Mouse (Mus musculus) fibroblast of lung, adult 2 months (primary cell): Measurements from ENCODE around the gene Mif4gd.
"Not testable (repeated sequence)": the region's sequence is repeated elsewhere in the genome, so short reads cannot be mapped to it uniquely, and the experiment has no call there.

ENCODE experiments used
- DNase-seq: peaks from one replicate; pipeline ENCODE4 v3.0.0-alpha.2; 2011; ENCODE audit warnings: low read depth

The Mif4gd gene

DNA sequence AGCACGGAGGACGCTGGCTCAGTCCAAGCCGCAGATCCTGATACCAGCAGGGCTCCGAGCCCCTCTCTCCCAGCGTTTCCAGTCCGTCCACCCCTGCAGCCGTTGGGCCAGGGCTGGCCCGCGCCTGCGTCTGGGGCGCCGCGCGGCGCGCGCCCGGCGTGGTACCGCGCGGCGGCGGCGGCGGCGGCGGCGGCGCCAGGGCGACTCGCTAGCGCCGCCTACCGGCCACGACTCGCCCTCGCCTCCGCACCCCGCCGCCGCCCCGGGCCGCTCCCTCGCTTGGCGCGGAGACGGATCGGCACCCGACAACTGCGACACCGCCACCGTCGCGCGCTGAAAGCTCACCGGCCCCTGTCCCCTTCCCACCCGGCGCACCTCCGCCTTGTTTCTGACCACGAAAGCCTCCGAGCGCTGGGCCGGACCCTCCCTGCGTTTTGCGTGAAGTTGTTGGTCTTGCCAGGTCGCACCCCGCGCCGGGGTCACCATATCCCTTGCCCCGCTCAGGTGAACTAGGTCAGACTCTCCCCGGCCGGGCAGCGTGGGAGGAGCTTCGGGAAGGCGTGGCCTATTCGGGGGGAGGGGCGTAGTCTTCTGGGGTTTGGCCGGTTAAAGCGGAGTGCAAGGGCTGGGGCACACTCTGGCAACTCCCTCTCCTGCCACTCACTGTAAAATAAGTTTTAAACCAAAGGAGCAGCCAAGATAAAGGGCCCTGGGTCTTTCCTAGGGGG lies at the start of gene Mif4gd:
Gene Mif4gd, minus strand, starts transcription at position 560 of the 728 bp plus-strand sequence.
- DNase-seq: peak; percentile 45

DNA sequence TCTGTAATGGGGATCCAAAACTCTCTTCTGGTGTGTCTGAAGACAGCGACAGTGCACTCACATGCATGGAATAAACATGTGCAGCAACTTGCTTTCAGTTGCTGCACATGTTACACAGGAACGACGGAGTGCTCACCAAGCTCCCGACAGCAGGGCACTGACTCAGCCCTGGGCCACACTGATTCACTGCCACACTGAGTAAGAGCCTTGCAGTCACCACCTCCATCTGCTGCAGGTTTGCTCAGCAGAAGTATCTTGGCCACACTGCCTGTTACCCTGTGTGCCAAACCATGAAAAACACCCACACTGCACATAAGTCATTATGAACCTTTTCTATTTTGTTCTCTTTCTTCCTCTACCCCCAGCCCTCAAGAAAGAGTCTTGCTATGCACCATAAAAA lies 47.6 kb upstream of the Mif4gd start:
- DNase-seq: no peak

DNA sequence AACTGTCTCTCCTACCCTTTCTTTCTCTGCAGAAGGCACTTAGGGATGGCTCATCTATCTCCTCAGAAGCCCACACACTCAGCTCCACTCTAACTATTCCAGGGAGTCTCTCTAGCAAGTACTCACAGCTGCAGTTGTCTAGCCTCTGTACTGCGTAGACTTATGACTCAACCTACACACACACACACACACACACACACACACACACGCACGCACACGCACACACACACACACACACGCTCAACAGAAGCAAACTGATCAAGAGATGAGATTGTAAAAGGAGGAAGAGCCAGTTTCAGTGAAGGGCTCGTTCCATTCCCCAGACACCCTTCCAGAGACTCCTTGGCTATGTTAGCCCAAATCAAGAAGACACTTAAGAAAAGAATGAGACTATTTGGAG lies 45.8 kb upstream of the Mif4gd start:
- DNase-seq: no peak

DNA sequence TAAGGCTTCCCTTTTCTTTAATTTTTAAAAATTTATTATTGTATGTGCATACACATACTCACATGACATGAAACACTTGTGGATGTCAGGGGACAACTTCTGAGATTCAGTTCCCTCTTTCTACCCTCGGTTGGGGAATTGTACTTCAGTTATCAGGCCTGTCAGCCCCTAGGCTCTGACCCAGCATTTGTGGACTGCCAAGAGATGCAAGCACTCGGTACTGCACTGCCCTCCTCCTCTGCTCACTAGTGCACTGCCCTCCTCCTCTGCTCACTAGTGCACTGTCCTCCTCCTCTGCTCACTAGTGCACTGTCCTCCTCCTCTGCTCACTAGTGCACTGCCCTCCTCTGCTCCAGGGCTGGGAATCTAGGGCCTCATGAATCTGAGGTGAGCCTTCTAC lies 41.4 kb upstream of the Mif4gd start:
- DNase-seq: no peak

DNA sequence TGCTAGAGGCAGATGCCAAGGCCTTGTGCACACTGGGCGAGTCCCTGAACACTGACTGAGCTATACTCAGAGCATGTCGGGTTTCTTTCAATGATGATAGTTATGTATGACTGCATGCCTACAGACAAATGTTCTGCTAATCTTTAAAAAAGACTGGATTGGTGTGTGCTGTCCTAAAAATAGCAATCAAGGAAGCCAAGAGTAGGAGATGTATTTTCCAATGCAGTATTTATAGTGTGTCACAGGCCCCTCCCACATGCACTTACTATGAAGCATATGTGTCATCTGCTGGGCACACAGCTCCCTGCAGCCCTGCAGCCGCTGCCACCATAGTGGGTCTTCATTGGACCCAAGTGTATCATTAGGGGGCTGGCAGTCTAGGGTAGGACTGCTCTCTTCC lies 40.4 kb upstream of the Mif4gd start:
- DNase-seq: no peak

DNA sequence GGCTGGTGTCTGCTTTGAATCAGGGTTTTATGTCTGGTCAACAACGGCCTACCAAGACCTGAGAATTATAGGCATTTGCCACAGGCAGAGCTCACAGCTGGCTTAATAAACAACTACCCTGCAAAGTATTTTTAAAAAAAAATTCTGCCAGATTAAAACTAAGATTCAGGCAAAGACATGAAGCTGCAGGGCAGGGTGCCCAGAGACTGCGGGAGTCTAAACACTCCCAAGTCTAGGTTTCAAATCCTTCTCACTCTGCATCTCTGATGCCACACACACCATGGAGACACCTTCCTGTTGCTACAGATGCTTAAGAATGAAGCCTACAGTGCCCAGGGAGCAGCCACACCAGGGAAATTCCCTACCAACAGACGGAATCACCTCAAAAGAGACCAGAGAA lies 38.9 kb upstream of the Mif4gd start:
- DNase-seq: no peak

DNA sequence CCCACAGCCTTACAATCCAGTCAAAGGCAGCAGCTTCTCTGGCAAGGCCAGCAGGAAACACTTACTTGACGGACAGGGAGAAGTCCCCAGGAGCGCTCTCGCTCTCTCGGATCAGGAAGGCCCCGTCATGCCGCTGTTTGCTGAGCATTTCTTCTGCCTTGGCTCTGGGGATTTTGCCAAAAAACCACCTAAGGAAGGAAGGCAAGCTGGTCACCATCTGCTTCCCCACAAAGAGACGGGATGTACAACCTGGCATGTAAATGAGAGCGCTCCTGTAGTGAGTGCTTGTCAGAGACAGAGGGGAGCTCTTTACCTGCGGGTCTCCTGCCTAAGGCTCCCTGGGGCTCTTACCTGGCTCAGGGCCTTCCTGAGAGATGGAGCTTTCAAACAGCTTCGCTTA lies 36.9 kb upstream of the Mif4gd start:
- DNase-seq: no peak

DNA sequence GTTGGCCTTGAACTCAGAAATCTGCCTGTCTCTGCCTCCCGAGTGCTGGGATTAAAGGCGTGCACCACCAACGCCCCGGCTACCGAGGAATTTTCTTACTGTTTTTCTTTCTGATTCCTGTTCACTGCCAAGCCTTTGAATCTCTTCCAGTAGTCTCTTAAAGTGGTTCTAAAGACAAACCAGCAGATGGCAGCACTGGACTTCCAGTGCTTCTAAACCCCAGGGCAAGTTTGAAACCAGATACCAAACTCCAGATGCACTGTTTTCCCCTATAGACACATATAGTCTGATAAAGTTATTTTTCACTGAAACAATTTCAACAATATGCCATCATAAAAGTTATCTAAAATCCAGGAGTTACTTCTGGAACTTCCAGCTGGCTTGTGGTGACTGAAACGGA lies 34.7 kb upstream of the Mif4gd start:
- no peak for DNase-seq

DNA sequence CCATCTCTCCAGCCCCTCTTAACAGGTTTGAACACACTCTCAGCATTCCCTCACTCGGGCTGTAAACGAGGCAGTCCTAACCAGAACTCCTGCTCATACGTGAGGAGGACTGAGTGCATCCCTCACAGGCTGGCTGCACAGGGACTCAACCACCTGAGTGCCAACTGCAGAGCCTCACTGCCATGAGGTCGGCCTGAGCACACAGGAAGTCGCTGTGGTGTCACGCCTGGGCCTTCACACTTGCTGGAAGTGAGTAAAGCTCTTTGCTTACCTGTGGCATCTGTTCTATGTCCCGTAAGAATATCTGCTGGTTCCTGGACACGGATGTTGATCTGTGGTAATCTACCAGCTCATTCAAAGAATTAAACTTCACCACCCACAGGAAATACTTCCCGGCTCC lies 33.7 kb upstream of the Mif4gd start:
- no peak for DNase-seq

DNA sequence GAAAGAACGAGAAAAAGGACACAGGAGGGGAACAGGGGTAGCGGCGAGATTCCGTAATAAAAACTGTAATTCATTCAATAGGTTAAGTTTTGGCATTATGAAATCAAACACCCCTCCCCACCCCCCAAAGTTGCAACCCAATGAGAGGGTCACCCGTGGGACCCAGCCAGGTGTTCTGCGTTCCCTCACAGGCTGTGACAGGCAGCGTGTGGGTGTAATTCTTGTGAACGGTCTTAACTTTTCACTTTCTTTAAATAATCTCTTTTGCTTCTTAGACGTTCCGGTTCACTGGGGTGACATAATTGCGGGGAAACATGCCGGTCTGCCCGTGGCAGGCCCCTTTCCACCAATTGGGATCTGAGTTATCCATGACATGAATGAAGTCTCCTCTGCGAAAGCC lies 32.7 kb upstream of the Mif4gd start:
- DNase-seq: not testable (repeated sequence)

DNA sequence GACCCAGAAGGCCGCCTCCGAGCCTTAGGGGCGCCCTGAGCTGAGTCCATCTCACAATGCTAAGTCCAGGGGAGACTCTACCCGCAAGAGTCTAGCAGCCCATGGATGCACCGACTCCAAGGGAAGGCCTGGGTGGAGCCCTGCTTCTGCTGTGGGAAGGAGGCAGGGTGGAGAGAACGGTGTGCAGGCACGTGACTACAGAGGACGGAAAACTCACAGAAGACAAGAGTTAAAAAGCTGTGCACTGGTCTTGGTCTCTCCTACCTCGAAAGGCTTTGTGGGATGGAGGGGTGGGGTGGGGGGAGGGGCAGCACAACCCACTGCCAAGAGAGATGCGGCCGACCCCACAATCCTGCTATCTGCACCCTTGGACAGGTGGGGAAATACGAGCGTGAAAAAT lies 31.5 kb upstream of the Mif4gd start:
- no peak for DNase-seq

DNA sequence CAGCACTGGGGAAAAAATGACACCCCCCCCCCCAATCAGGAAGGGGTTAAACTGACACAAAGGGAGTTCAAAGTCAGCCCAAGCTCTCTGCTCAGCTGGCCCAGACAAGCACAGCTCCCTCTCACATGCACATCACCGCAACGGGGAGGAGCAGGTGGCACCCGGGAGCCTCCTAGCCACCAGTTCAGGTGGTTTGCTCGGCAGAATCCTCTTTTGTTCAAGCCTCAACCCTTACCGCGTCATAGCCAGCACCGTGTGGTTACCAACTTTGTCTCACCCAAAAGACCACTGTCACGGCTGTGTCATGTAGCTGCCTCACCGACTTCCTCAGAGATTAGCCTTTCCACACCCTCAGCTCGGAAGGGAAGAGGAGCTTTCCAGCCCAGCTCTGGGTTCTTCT lies 30.5 kb upstream of the Mif4gd start:
- DNase-seq: no peak

DNA sequence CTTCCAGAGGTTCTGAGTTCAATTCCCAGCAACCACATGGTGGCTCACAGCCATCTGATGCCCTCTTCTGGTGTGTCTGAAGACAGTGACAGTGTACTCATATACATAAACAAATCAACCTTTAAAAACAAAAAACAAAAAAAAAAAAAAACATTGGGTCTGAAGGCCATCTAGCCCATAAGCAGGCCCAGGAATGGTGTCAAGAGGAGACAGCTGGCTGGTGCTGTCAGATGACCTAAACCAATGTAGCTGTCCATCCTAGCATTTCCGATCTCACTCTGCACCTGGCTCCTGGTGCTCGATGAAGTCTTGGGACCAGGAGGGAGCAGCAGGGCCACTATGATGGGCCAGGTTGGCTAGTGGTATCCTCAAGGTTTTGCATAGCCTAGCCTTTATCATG lies 29.9 kb upstream of the Mif4gd start:
- DNase-seq: no peak

DNA sequence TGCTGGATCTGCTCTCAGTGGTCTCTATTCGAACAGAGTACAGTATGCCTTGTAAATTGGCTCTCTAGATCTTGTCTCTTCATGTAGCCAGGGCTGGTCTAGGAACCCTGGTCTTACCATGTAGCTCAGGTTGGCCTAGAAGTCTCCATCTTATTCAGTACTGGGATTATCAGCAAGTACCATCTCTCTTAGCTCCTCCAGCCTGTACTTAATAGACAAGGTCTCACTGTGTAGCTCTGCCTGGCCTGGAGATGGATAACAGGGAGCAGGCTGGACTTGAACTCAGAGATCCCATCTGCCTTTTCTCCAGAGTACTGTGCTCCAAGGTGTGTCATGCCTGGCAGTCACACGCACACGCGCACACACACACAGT lies 28.9 kb upstream of the Mif4gd start:
- no peak for DNase-seq

DNA sequence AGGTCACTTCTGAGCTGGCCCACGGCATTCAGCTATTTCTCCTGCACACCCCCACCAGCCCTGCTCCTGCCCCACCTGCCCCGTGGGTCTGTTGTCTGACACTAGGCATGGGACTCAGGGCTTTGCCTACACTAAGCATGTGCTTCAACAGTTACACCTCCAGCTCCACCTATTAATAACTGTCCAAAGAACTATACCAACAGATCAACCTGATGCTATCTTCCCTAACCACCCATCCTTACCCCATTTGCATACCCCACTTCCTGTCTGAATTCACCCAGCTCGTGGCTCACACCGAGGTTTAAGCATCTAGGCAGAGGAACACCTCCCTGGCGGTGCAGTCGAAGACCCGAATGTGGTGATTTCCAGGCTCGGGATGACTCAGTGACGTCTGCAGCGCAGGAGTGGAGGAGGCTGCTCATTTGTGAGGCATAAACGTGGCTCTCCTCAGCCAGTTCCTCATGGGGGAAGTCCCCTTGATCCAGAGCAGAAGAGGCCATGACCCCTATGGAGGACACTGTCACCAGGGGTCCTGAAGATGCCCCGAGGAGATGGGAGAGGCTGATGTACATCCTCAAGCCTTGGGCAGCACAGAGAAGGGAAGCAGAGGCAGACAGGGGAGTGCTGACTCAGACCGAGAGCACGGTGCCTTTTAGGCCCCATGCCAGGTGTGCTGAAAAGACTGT lies 28.4 kb upstream of the Mif4gd start:
- no peak for DNase-seq

DNA sequence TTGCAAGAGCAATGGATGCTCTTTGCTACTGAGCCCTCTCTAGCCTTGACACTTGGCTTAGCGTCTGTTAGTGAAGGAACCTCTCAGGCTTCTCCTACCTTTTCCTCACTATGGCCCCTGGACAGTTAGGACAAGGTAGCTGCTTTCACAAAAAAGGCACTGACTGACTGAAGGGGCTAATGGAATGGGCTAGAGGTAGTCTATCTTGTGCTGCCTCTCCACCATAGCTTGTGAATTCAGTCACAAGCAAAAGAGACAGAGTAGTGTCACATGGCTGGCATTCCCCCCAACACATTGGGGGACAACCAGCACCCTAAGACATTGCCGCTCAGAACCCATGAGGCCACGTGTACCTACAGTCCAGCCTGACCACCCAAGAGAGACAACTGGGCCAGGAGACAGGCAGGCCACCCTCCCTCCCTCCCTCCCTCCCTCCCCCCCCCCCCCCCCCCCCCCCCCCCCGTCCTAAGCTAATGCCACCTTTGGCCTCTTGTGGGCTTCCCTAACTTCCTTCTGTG lies 27.6 kb upstream of the Mif4gd start:
- no peak for DNase-seq

DNA sequence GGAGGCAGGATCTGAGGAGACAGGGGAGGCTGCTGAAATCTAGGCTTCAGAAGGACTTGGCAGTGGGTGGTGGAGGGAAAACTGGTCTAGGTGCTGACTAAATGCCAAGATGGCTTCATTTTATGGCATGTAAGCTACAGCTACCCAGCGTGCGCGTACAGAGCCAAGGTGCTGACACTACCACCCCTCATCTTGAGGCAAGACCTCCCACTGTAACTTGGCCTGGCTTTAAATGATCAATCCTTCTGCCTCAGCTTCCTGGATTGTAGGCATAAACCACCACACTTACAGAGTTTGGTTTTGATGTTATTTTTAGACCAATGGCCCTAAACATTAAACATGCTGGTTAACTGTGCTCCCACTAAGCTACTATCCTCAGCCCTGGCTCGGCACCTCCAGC lies 26.8 kb upstream of the Mif4gd start:
- no peak for DNase-seq

DNA sequence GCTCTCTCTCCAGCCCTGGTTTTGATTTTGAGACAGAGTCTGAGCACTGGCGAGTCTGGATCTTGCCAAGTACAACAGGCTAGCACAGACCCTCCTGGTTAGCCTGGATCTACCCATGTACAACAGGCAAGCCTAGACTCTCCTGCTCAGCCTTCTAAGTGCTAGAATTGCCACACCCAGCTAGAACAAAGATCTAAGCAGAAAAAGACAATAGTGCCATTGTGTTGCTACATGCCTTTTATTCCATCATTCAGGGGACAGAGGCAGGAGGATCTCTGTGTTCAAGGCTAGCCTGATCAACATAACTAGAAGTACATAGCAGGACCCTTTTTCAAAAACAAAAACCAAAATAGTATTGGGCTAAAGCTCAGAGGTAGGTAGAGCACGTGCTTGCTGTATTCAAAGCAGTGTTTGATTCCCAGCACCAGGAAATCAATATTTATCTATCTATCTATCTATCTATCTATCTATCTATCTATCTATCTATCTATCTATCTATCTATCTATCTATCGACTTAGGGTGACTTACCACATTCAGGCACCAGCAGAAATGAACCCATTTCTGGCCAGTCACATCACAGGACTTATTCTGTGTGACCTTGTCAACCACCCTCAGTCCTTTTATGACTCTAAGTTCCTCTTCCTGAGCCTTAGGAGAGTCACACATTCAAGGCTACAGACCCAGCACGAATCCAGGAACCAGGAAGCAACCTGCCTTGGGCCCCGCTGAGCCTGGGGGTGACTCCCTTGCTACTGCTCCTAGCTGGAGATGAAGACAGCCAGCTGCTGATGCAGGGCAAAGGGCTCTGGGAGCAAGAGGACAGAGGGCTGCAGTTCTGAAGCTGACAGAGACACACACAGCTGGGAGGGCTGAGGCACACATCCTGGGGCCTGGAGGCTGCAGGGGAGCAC lies 26.0 kb upstream of the Mif4gd start:
- no peak for DNase-seq

DNA sequence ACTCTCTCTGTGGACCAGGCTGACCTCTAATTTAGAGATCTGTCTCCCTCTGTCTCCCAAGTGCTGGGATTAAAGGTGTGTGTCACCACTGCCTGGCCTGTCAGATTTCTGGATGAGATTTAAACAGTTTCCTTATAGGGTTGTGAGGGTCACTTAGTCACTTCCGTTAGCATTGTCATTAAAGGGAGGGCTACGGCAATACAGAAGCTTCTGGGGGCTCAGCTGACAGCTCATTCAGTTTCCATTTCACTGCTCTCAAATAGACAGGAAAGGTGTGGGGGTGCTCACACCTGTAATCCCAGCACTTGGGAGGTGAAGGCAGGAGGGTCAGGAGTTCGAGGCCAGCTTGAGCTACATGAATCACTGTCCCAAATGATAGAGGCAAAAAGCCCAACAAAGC lies 24.2 kb upstream of the Mif4gd start:
- DNase-seq: no peak

DNA sequence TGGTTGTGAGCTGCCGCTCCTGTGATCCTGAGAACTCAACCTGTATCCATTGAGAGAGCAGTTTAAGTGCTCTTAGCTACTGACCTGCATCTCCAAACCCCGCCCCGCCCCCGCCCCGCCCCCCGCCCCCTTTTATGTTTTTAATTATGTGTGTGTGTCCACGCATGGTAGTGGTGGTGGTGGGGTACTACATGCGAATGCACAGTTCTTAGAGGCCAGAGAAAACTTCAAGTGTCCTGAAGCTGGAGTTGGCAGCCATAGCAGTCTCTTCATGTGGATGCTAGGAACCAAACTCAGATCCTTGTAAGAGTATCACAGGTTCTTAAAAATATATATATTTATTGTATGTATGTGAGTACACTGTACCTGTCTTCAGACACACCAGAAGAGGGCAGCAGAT lies 22.7 kb upstream of the Mif4gd start:
- no peak for DNase-seq

DNA sequence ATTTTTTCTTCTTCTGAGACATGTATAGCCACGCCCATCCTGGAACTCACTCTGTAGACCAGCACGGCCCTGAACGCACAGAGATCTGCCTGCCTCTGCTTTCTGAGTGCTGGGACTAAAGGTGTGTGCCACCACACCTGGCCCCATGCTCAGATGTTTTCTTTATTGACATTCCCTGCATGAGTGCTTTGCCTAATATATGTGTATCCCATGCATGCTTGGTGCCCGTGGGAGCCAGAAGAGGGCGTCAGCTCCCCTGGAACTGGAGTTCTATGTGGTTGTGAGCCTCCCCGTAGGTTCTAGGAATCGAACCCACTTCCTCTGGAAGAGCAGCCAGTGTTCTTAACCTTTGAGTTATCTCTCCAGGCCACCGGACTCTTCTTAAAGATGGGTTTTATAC lies 22.3 kb upstream of the Mif4gd start:
- DNase-seq: no peak

DNA sequence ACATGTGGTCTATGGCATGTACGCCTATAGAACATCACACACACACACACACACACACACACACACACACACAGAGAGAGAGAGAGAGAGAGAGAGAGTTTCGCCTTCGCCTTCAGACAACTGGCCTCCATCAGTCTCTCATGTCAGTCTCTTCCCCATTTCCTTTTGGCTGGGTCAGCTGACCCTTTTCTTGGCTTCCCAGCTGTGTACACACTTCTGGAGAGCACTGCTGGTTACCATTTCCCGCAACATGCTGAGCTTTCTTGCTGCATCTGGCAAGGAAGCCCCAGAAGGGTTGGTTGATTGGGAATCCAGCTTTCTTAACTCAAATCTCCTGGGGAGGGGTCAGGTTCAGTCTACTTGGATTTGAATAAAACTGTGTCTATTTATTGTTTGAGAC lies 21.3 kb upstream of the Mif4gd start:
- DNase-seq: no peak

DNA sequence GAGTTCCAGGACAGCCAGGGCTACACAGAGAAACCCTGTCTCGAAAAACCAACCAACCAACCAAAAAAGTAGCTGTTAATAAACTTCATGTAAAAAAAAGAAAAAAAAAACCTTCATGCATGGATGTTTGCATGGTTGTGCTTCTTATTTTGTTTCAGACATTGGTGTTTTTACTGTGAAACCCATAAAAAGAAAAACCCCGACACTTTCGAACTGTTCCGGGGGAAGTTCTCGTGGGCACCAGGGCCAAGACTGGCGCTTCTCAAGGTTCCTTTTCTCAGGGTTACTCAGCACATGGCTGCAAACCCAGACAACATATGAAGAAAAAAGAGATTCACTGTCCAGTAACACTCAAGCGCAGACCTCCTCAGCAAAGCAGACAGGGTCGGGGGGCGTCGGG lies 20.1 kb upstream of the Mif4gd start:
- no peak for DNase-seq
